Mouse (Mus musculus) B cell, adult 62 days (primary cell): ENCODE results near the gene Ripply2. TPM values are rescaled to one million over a fixed set of nuclear protein-coding genes. Genes with fewer than 3 reads are reported as not detected.

Source experiments
- total RNA-seq: library from RNA; stranded (reverse); gene quantifications from 4 replicates; pipeline ENCODE4 v1.2.4, GENCODE M21; 2023

Gene Ripply2
- total RNA-seq: not detected in 4 replicates

DNA sequence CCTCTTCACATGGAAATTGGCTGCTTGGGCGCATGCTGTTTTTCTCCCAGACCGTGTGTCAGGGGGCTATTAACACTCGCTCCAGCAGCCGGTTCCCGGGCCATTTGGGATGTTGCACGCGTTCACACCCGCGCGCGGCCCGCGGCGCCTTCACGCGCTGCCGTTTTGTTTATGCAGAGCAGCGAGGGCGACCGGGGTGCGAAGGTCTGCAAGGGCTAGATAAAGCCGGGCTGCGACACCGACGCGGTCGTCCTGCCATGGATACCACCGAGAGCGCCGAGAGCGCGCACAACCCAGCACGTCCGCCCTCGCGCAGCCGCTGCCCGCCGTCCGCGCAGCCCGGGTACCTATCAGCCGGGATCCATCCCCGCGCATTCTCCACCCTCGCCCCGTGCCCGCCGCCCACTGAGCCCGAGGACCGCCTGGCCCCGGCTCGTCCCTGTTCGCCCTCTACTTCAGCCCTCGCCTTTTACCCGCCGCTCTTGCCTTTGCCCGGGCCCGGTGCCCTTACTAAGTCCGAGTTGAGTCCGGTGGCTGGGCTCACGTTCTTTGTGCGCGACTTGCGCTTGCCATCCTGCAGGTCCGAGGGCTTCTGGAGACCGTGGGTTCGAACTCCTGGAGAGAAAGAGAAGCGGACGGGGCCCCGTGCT lies at the start of gene Ripply2:
Gene Ripply2 (plus strand): TSS at position 250 of the 650 bp plus-strand sequence.

DNA sequence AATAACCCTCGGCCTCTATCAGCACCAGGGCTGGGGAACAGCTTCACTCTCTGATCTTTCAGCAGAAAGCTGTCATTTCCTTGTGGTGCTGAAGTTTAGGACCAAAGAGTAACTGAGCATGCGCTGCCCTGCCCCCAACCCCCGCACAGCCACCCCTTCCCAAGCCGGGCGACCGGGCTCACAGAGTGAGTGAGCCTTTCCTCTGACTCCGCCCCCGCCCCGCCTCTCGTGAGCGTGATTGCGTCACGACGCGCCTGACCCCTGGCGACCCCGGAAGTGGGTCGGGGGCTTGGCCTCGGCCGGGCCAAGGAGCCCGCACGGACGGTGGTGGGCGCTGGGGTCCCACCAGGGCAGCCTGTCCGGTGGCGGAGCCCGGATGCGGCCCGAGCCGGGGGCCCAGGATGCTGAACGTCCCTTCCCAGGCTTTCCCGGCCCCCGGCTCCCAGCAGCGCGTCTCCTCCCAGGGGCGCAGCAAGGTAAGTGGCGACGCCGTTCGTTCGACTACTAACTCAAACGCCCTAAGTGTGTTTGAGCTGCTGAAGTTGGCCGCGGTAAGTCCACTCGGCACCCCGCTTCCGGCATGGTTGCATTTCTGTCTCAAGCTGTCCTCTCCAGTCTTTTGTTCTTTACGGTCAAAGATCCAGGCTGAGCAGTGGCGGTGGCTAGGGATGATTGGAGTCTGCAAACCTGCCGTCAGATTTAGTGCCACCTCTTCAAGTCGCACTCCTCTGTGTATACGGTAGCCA lies 6.6 kb downstream of the Ripply2 start, which contains the start of gene Cyb5r4:
Gene Cyb5r4 (plus strand): TSS at position 237 of the 746 bp plus-strand sequence.

Other genes starting within 250 kb of the Ripply2 start
- not detected in 4 replicates for gene Snap91, start 134.9 kb upstream of the Ripply2 start, total RNA-seq
- 55.5 to 71.9 TPM (median 57.5 TPM) in 4 replicates for gene Cyb5r4, start 6.5 kb downstream of the Ripply2 start, total RNA-seq
- not detected in 4 replicates for gene Mrap2, start 128.8 kb downstream of the Ripply2 start, total RNA-seq
- 11.0 to 17.8 TPM (median 14.0 TPM) in 4 replicates for gene Cep162, start 240.0 kb downstream of the Ripply2 start, total RNA-seq